Mouse (Mus musculus) frontal cortex, postnatal 25 days (tissue): ENCODE results near the gene Snx30.

Source experiments
- DNase-seq, 2 experiments: peaks; one replicate each; pipeline ENCODE4 v3.0.0; 2022; ENCODE audit warnings: low spot score in 2 of 2

Snx30 gene

DNA sequence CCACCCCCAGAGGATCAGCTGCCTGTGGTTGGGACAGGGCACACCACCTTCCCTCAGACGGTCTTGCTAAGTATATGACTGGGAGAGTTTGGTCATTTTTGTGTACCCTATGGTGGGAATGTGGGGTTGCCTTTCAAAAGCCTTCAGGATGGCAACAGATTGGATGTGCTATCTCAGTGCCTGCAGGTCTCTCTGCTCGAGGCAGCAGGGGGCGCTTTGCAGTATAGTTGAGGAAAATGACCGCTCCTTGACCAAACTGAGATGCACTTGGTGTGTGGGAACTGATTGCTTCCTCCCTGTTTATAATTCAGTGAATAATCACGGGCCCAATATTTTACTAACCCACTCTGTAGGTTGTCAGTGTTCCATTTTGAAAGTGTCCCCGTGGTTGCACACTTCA, 96.9 kb downstream of the Snx30 start:
- no peak for DNase-seq

DNA sequence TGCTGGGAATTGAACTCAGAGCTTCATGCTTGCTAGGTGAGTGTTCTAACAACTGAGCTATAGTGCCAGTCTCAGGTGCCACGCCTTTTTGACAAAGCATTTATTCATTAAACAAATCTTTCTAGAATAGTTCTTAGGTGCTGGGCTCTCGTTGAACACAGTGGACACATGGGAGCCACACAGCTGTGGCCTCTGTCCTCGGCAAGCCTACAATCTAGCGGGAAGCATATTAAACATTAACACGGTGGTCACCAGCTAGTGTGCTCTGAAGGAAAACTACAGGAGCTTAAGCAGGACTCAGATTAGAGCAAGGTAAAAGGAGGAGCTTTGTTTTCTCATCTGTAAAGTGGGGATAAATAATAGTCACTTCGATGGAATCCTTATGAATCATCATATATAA, 101.5 kb downstream of the Snx30 start:
- no peak for DNase-seq

DNA sequence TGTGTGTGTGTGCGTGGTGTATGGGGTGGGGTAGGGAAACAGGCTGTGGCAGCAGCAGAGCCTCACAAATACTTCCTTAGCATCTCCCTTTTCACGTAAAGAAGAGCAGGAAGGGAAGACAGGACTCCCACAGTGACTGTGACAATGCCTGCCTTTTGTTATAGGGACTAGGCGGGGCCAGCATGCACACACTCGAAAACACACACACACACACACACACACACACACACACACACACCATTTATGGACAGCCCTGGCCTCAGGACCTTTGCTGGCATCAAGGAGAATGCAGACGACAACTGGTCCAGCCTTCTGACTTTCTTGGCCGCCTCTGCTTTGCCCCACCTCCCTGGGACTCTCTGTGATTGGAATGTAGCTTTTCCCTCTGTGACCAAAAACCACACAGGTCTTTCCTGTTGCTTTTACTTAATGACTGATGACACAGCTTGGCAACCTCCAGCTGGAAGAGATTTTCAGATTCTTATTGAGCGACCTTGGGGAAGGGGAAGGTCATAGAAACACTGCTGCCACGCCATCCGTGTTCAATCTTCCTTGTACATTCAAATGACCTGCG, 102.1 kb downstream of the Snx30 start:
- DNase-seq, result no peak

DNA sequence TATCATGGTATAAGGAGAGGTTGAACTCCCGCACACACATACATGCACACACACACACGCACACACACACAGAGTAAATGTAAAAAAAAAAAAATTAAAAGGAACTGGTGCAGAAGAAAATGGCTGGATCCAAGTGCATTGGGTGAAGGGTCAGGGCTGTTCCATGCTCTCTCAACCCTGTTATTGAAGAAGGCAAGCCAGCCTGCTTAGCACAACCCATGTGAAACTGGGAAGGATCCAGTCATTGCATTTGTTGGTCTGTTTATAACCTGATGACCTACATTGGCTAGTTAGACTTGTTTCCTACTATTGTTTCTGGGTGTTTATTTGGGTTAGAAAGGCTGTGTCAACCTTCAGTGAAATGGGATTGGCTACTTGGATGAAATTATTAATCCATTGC, 103.1 kb downstream of the Snx30 start:
- no peak for DNase-seq

DNA sequence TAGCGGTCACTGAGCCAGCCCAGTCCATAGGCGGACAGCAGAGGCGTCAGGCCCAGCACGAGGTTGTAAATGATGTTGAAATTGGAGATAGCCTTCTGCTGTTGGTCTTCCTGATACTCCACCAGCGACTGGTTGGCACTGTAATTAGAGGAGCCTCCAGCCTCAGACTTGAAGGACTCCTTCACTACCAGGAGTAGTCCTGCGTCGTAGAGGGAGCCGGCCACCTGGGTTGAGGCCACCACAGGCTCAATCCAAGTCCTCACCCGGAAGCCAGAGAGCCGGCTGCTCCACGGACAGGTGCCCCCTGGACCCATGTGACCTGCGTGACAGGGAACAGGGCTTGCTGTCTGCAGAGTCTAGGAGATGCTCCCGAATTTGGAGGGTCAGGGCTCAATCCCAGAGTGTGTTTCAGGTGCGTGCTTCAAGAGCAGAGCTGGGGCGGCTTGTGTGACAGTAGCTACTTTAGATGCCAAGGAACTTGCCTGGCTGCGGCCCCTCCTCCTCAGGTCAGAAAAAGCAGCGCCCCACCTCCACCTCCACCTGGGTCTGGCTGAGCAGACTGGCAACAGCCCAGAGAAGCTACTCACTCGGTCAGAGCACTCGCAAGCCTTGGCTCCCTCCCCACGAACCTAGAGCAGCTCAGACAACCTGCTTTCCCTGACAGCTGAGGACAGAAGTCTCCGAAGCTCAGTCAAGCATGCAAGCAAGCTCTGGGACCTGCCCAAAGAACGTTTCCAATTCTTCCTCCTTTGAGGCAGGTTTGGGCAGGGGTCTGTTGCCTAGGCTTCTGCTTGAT, 109.2 kb downstream of the Snx30 start, which contains the start of gene Slc46a2:
Gene Slc46a2 (minus strand): TSS at position 449 of the 796 bp plus-strand sequence.
- DNase-seq, result no peak

DNA sequence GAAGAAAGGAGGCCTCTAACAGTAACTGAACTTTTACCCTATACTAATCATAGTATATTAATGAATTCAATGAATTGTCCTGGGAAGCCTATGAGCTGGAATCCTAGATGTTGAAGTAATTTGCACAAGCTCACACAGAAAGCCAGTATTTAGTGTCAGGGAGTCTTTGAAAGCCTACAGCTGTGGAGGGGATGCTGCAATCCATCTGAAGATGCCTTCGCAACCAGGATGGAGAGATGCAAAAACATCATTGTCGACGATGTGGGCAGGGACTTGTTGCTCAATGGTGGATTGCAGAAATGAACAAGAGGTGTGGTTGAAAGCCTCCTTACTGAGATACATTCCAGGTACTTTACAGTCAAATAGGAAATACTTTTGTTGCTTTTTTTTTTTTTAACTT, 112.3 kb downstream of the Snx30 start:
- DNase-seq, result no peak

DNA sequence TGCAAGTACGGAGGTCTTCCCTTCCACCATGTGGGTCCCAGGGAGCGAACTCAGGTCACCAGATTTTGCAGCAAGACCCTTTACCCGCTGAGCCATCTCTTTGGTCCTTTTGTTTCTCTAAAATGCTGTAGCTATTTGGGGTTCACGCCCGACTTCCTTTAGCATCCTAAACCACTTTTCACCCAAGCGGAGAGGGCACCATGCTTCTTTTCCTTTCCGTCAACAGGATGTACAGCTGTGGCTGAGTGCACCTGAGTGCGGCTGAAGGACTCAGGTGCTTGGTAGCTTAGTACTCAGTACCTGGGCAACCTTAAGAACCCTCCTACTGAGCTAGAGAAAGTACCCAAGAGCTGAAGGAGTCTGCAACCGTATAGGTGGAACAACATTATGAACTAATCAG, 119.4 kb downstream of the Snx30 start:
- DNase-seq, result no peak

DNA sequence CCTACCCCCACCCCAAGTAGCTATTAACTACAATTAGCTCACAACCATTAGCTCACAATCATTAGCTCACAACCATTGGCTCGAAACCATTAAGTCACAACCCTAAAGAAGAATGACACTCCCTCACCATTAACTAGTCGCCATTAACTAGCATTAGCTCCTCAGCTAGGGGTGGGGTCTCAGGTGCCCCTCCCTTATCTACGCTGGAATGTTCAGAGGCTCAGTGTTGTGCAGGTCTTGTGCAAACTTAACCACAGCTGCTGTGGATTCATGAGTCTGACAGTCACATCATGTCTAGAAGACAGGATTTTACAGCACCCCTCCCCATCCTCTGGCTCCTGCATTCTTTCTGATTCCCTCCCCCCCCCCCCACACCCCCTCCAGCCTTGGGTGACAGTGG, 122.0 kb downstream of the Snx30 start:
- no peak for DNase-seq

DNA sequence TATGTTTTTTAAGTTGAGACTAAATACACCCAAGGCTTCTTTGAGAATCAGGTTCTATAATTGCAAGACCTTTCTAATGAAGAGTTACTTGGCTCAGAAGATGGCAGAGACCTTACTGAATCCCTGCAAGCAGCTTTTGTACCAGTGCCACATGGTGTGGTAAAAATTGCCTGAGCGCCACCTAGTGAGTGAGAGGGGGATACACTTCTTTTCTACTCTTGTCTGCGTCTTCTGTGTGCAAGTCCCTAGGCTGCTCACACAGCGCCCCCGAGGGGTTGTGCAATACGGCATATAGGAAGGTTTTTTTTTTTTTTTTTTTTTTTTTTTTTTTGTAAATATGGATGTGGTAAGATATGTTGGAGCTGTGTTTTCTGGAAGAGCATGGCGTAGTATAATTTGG, 122.7 kb downstream of the Snx30 start:
- peak; percentile 23 to 41 for DNase-seq

DNA sequence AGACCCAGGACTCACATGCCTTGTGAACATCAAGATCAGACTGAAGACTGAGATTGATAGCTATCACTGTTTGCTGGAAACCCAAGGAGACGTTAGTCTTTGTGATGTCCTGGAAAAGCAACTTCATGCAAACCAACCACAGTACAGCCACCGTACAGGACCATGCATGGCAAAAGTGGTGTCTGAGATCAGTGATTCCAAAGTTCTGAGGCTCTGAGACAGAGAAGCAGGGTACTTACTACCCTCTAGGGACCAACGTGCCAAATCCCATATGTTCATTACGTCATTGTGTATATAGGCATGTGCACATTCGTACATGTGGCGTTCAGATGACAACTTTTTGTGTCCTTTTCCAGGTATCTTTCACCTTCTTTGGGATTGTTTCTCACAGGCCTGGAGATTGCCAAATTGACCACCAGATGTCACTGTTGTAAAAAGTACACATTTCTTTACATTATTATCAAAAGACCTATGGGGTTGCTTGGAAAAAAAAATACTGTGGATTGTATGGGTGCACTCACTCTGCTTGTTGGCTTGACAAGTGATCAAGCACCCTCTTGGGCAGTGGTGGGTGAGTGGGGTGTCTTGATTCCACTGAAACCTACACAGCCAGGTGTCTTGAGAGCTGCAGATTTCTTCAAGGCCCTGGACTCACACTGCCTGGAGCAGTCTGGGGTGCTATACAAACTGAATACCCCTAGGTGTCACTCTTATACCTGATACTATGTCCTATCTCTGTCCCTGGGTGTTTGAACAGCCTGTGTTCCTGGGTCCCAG, 127.1 kb downstream of the Snx30 start:
- no peak for DNase-seq

DNA sequence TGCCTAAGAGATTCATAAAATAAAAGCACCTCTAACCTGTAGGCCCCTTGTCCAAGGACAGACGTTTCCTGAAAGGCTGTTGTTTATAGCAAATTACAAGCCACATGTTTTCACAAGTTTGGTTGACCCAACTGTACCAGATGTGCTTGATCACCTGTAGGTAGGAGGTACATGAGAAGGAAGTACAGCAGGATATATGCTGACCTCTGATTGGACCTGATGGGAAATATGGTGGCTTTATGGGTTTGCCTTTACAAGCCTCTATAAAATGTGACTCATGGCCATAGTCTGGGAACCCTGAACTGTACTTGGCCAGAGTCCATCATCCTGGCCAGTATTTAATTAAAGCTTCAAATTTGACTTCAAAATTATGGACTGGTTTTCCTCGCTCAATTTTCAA, 131.9 kb downstream of the Snx30 start:
- DNase-seq, result no peak
